Mouse (Mus musculus) small intestine, adult 10 weeks (tissue): Measurements from ENCODE around the gene Ccnk. TPM values are rescaled to one million over a fixed set of nuclear protein-coding genes. Genes with fewer than 3 reads are reported as not detected.

ENCODE experiments used
- polyA plus RNA-seq: library from polyadenylated mRNA; stranded (reverse); fragments of 350-450 nt; fragmentation: Illumina TruSeq; extraction: RNeasy Lipid Tissue Mini Kit (QIAGEN cat#74804); gene quantifications from one replicate; pipeline ENCODE4 v1.2.3, GENCODE M21; 2014; ENCODE audit warnings: low replicate concordance

Gene Ccnk
- 26.7 TPM for polyA plus RNA-seq

DNA sequence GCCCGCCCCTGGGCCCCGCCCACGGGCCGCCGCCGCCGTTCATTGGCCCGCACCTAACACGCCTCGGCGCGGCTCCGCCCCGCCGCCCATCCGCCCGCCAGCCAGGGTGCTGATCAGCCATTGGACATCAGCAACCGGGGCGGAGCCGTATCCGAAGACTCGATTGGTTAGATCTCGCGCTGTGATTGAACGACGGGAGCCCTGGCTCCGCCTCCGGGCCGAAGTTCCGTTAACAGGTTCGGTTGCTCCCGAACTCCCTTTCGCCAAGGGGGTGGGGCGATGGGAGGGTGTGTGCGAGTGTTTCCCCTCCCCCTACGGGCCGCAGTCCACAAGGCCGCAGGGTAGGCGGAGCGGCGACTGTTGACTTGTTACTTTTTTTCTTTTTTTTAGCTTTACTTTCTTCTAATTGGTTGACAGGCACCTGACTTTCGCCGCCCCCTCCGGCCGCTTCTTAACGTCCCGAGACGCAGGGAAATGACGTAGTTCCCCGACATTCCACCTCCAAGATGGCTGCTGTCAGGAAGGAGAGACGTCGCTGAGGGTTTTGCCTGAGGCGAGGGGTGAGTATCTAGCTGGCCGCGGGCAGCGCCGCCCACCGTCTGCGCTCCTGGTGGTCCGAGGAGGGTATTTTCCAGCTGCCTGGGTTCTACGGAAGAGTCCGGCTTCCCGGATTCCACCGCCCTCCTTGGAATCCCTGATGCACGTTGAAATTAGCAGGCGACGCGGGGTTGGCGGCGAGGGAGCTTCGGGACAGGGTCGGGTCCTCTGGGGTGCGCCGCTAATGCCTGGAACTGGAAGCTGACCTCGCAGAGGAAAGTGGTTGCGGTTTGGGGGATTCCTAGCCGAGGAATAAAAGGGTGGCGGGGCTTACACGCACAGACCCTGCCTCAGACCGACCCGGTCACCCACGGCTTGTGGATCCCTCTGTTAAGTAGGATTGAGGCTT lies at the start of gene Ccnk:
Gene Ccnk, plus strand, starts transcription at position 259 of the 946 bp plus-strand sequence.

DNA sequence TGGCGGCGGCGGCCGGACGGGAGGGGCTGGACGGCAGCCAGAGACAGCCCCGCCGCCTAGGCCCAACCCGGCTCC lies 296 bp upstream of the Ccnk start, which contains the start of gene Setd3:
Gene Setd3, minus strand, starts transcription at position 69 of the 75 bp plus-strand sequence.

Other genes with a start within 250 kb of the Ccnk start
- 11.5 TPM for gene Bcl11b, start 176.0 kb upstream of the Ccnk start, polyA plus RNA-seq
- gene Setd3, start 265 bp upstream of the Ccnk start, polyA plus RNA-seq = 133 TPM
- gene Ccdc85c, start 95.8 kb downstream of the Ccnk start, polyA plus RNA-seq = 2.3 TPM
- not detected for gene Hhipl1, start 126.7 kb downstream of the Ccnk start, polyA plus RNA-seq
- gene Cyp46a1, start 154.8 kb downstream of the Ccnk start, polyA plus RNA-seq = not detected
- gene Eml1, start 191.4 kb downstream of the Ccnk start, polyA plus RNA-seq = 10.6 TPM